Mouse (Mus musculus): ENCODE data around the gene Gm15737. TPM values are rescaled to one million over a fixed set of nuclear protein-coding genes. Genes with fewer than 3 reads are reported as not detected.

Gm15737 gene
- not detected in 2 replicates for polyA plus RNA-seq (2012; ENCODE audit: low replicate concordance)

GRCm38 (mm10) chr6:92869089-92869581, at the start of gene Gm15737:
Gene Gm15737, plus strand, starts transcription at chr6:92869357.

Other genes starting within 250 kb of the Gm15737 start
- 0.02 TPM in 1 of 2 replicates, not detected in the other for gene Prickle2, start 163.2 kb upstream of the Gm15737 start, polyA plus RNA-seq (2012; ENCODE audit: low replicate concordance)
- gene A730049H05Rik, start 52.9 kb upstream of the Gm15737 start, polyA plus RNA-seq (2012; ENCODE audit: low replicate concordance): not detected in 2 replicates
- 0.02 and 0.68 TPM in 2 replicates for gene Adamts9, start 74.1 kb downstream of the Gm15737 start, polyA plus RNA-seq (2012; ENCODE audit: low replicate concordance)

Measured in leukemia stem cell, adult 10-12 weeks (primary cell).